Mouse (Mus musculus) limb, embryonic 12.5 days (tissue): ENCODE measurements around the gene Nelfb. TPM values are rescaled to one million over a fixed set of nuclear protein-coding genes. Genes with fewer than 3 reads are reported as not detected.

Source experiments
- ATAC-seq: fragments of 200-750 bp; cut with Nextera tagmentation; 2 replicates; pipeline ENCODE4 v1.8.0; 2017; ENCODE audit warnings: low read depth, moderate TSS enrichment; ENCODE audit not compliant: insufficient number of reproducible peaks, insufficient read depth, low FRiP score, low TSS enrichment
- H3K27ac ChIP-seq: fragments of 300-500 bp; sonication (generic); 2 replicates; pipeline ENCODE4 v1.5.1; 2016; ENCODE audit warnings: mild to moderate bottlenecking, moderate library complexity
- H3K27me3 ChIP-seq: fragments of 300-500 bp; sonication (generic); 2 replicates; pipeline ENCODE4 v1.6.1; 2016; ENCODE audit warnings: mild to moderate bottlenecking, moderate library complexity
- H3K36me3 ChIP-seq: fragments of 300-500 bp; sonication (generic); 2 replicates; pipeline ENCODE4 v1.6.1; 2016; ENCODE audit warnings: mild to moderate bottlenecking, moderate library complexity
- H3K4me1 ChIP-seq: fragments of 300-500 bp; sonication (generic); replicated peaks from 2 replicates; pipeline ENCODE4 v1.6.1; 2016
- H3K4me2 ChIP-seq: fragments of 300-500 bp; sonication (generic); 2 replicates; pipeline ENCODE4 v1.6.1; 2016; ENCODE audit warnings: mild to moderate bottlenecking, moderate library complexity
- H3K4me3 ChIP-seq: fragments of 300-500 bp; sonication (generic); replicated peaks from 2 replicates; pipeline ENCODE4 v1.5.1; 2016; ENCODE audit warnings: mild to moderate bottlenecking
- H3K9ac ChIP-seq: fragments of 300-500 bp; sonication (generic); replicated peaks from 2 replicates; pipeline ENCODE4 v1.6.1; 2016; ENCODE audit warnings: mild to moderate bottlenecking, moderate library complexity
- H3K9me3 ChIP-seq: fragments of 300-500 bp; sonication (generic); 2 replicates; pipeline ENCODE4 v1.6.1; 2016; ENCODE audit warnings: mild to moderate bottlenecking, moderate library complexity
- WGBS: fragments of 180-500 bp; shearing (Covaris S2); methylation state at CpG from one replicate; pipeline ENCODE4 v1.1.7; 2016; 5-methylcytosine and 5-hydroxymethylcytosine counted together
- polyA plus RNA-seq: library from polyadenylated mRNA; unstranded; fragments of >200 nt; fragmentation: Nextera tagmentation; extraction: Ambion mirVana; gene quantifications from 2 replicates; pipeline ENCODE4 v1.2.1, GENCODE M21; 2016

The Nelfb gene
- polyA plus RNA-seq, 1 experiment from 2014 or later = 121 TPM

DNA sequence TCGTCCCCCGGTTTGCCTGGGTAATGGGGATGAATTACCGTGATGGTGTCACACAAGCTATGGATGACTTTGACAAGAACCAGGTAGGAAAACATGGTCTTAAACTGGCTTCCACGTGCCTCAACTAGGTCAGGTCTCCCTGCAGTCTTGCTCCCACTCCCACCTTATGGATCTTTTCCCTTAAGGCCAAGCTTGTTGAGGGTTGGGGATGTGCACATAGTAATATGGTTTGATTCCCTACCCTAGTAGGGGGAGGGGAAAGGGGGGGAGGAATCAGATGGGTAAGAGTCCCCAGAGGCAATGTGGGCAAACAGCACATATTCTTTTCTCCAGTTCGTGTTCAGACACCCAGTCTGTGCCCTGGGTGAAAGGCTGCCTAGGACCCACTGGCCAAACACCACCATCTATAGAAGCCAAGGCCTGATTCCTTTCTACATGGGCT is 10.1 kb upstream of the Nelfb start:
- no peak overlapping the region for H3K9ac ChIP-seq
- H3K4me3 ChIP-seq = no peak overlapping the region
- H3K36me3 ChIP-seq = peaks cover 21% of the 10 kb centered on the region
- no peak overlapping the region for H3K4me2 ChIP-seq
- 63% methylated on average over 5 of the region's 5 CpGs for WGBS
- H3K9me3 ChIP-seq = no peaks in the 10 kb centered on the region
- no peak overlapping the region for H3K27ac ChIP-seq
- H3K4me1 ChIP-seq = peaks cover 15% of the 10 kb centered on the region
- no peaks in the 10 kb centered on the region for H3K27me3 ChIP-seq
- no peak for ATAC-seq

DNA sequence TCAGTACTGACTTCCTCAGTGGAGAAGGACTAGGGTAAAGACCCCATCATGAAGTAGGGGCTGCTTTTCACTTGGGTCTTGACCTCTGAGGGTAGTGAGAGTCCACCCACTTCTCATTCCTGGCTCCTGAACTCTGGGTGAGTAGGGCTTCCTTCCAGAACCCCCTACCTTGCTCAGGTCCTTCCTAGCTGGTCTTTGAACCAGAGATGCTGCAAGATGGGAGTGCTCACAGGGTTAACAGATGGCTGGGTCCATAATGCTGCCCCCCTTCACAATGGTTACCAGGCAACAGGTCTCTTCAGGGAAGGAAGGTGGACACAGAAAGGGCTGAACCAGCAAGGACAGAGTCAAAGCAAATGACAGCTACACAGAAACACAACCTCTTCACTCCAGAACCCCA is 7.2 kb upstream of the Nelfb start, which contains the start of gene Fam166a:
Fam166a (plus strand) TSS at position 301 of the 400 bp plus-strand sequence.
- H3K4me3 ChIP-seq = no peak within 1 kb of the TSS
- peaks cover 19% of the 10 kb centered on the region for H3K36me3 ChIP-seq
- H3K27me3 ChIP-seq = peaks cover 16% of the 10 kb centered on the region
- H3K4me1 ChIP-seq = peaks cover 5% of the 10 kb centered on the region
- no peak within 1 kb of the TSS for H3K9ac ChIP-seq
- no peak for ATAC-seq
- no peak within 1 kb of the TSS for H3K27ac ChIP-seq
- H3K4me2 ChIP-seq = no peak within 1 kb of the TSS
- H3K9me3 ChIP-seq = no peaks in the 10 kb centered on the region

DNA sequence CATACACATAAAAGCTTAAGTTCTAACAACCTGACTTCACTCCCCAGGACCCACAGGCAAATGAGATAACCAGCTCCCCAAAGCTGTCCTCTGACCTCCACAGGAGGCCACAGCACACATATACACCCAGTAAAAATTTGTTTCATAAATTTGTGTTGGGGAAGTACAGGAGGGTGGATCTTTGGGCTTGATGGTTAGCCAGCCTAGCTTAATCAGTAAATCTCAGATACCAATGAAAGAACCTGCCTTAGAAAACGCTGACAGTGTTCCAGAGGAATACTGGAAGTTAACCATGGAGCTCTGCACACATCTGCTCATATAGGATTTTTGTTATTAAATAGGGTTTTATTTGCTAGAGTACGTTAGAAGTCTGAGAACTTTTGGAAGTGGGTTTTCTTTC is 6.4 kb upstream of the Nelfb start:
- Histone ChIP-seq H3K4me1 (no peaks in the 10 kb centered on the region), H3K36me3 (peaks cover 12% of the 10 kb centered on the region), H3K27ac (no peak overlapping the region), H3K9me3 (no peaks in the 10 kb centered on the region), H3K27me3 (peaks cover 22% of the 10 kb centered on the region), H3K4me3 (no peak overlapping the region), H3K4me2 (no peak overlapping the region), H3K9ac (no peak overlapping the region)
- 61% methylated on average over 2 of the region's 2 CpGs for WGBS
- no peak for ATAC-seq

DNA sequence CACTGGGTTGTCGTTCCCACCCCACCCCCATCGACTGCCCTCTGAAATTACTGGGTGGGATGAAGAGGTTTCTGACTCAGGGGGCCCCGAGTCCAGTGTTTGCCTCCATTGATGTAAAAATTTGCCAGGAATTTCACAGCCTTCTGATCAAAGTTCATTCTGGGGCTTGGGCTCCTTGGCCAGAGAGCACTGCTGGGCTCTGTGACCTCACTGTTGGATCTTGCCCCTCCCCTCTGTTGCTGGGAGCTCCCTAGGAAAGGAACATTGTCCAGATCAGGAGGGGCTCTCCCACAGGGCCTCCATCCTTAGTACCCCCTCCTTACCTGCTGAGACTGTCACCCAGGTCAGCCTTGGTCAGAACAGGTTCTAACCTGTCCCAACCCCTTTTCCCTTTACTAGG is 3.2 kb upstream of the Nelfb start, which contains the start of gene Stpg3:
Stpg3 (minus strand) TSS at position 194 of the 400 bp plus-strand sequence.
- 78% methylated on average over 3 of the region's 3 CpGs for WGBS
- H3K9ac ChIP-seq = no peak within 1 kb of the TSS
- no peaks in the 10 kb centered on the region for H3K9me3 ChIP-seq
- no peak within 1 kb of the TSS for H3K4me3 ChIP-seq
- H3K4me1 ChIP-seq = peaks cover 10% of the 10 kb centered on the region
- no peak for ATAC-seq
- H3K27ac ChIP-seq = no peak within 1 kb of the TSS
- H3K36me3 ChIP-seq = no peaks in the 10 kb centered on the region; the same call in 1 of the 2 replicates
- H3K27me3 ChIP-seq = peaks cover 22% of the 10 kb centered on the region
- no peak within 1 kb of the TSS for H3K4me2 ChIP-seq

DNA sequence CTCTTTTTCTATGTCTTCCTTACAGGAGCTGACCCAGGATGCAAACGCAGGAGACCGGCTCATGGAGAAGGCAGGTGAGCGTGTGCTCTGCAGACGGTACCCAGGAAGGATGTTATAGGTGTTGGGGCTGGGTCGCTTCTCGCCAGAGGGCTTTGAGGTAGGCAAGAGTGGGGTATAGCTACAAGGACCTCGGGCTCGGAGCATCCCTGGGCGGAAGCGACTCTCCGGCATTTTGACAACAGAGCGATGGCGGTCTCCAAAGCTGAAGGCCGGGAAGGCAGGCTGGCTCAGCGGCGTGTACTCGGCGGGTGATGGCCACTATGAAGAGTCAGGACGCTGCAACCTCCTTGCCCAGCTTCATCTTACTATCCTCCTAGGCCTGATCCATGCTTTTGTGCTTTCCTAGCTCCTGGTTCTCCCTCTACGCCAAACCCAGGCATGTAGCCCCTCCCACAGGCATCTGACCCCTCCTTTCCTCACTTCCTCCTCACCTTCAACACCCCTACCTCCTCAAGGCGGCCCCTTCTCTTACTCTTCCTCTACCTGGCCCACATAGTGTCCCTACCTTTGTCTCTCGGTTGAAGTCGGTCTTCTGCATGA is 2.1 kb upstream of the Nelfb start:
- Histone ChIP-seq H3K4me2 (no peak overlapping the region), H3K4me3 (no peak overlapping the region), H3K9ac (no peak overlapping the region), H3K4me1 (peaks cover 14% of the 10 kb centered on the region), H3K27ac (no peak overlapping the region), H3K36me3 (peaks cover 6% of the 10 kb centered on the region), H3K27me3 (peaks cover 22% of the 10 kb centered on the region), H3K9me3 (no peaks in the 10 kb centered on the region)
- no peak for ATAC-seq
- WGBS = 55% methylated on average over 23 of the region's 23 CpGs

DNA sequence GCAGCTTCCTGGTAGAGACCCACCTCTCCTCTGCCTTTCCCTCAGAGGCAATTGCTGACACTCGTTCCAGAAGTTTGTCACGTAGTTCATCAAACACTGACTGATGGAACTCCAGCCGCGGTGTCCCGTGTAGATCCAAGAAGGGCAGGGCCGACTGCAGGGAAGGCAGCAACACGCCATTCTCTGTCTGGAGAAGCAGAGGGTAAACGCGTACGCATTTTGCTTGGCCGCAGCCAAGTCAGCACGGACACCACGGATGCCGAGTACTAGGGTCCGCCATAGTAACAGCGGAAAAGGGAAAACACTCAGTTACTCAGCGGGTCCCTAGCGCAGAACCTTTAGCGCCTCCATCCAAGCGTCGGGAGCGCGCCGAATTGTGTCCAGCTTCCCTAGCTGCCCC is 603 bp downstream of the Nelfb start:
- H3K36me3 ChIP-seq = peaks cover 33% of the 10 kb centered on the region
- no peaks in the 10 kb centered on the region for H3K9me3 ChIP-seq
- H3K27me3 ChIP-seq = peaks cover 19% of the 10 kb centered on the region
- H3K4me2 ChIP-seq = peak overlapping the region; percentile 94
- H3K27ac ChIP-seq = peak overlapping the region; percentile 92
- no peak for ATAC-seq
- peak overlapping the region; percentile 90 for H3K9ac ChIP-seq
- H3K4me1 ChIP-seq = peaks cover 14% of the 10 kb centered on the region
- peak overlapping the region; percentile 83 for H3K4me3 ChIP-seq
- WGBS = under 1% methylated on average over 24 of the region's 24 CpGs

DNA sequence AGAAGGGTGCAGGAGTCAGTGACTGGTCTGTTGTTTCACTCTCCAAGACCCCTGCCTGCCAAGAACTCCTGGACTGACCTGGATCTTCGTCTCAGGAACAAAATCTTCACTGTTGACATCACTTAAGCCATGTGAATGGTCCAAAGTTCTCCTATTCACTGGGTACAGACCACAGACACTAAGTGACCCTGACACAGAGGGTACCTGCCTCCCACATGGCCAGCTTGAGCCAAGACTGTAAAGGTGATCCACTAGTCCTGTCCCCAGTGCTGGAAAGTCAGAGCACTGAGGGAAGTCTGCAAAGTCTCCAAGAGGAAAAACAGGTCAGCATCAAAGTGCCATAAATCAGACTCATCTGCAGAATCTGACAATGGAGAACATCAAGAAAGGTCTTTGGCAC is 3.7 kb downstream of the Nelfb start:
- peaks cover 14% of the 10 kb centered on the region for H3K4me1 ChIP-seq
- no peak overlapping the region for H3K27ac ChIP-seq
- H3K9ac ChIP-seq = no peak overlapping the region
- H3K9me3 ChIP-seq = no peaks in the 10 kb centered on the region
- ATAC-seq = no peak
- H3K27me3 ChIP-seq = no peaks in the 10 kb centered on the region
- 84% methylated on average over 1 of the region's 1 CpGs for WGBS
- no peak overlapping the region for H3K4me3 ChIP-seq
- H3K36me3 ChIP-seq = peaks cover 64% of the 10 kb centered on the region
- H3K4me2 ChIP-seq = no peak overlapping the region

DNA sequence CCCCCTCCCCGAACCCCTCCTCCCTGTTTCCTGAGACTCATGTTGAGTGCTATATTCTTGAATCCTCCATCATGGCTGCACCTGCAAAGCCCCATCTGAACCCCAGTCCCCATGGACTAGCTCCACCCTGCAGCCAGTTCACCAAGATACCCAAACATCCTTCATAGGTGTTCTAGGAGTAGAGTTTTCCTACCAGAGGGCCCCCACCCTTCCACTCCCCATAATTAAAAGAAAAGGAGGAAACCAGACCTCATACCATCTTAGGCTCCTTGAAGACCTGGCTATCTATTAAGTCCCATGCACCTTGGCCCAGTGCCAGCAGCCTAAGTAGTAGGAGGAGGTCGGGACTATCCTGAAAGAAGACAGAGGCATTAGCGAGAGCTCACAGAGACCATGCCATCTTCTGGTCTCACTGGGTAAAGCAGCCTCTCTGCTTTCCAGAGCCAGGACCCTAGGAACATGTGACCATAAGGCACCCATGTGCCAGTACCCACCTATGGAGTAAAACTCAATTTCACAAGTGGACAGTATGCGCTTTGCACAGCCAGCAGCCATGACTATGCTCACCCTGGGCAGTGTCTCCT is 7.6 kb downstream of the Nelfb start:
- Histone ChIP-seq H3K9me3 (no peaks in the 10 kb centered on the region), H3K4me1 (no peaks in the 10 kb centered on the region), H3K9ac (no peak overlapping the region), H3K4me2 (no peak overlapping the region), H3K36me3 (peaks cover 96% of the 10 kb centered on the region), H3K4me3 (no peak overlapping the region), H3K27me3 (no peaks in the 10 kb centered on the region), H3K27ac (no peak overlapping the region)
- ATAC-seq = no peak
- WGBS = 68% methylated on average over 4 of the region's 4 CpGs

DNA sequence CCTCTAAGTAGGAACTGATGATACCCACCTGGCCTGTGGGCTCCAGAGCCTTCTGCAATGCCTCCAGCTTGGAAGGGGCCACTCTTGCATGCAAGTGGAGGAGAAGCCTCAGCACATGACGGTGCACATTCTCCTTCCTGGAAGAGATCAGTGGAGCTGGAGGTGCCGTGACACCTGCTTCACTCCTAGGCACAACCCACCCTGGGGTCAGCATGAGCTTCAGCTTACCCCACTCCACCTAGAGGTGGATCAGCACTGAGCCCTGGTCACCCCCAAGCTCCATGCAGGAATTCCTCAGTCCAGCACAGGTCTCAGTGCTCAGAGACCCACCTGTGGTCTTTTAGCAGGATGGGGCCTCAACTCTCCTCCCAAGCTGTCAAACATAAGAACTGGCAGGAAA is 10.7 kb downstream of the Nelfb start:
- Histone ChIP-seq H3K27me3 (peaks cover 17% of the 10 kb centered on the region), H3K36me3 (peaks cover 70% of the 10 kb centered on the region), H3K9ac (no peak overlapping the region), H3K27ac (no peak overlapping the region), H3K4me3 (no peak overlapping the region), H3K4me1 (peaks cover 15% of the 10 kb centered on the region), H3K4me2 (no peak overlapping the region), H3K9me3 (no peaks in the 10 kb centered on the region)
- no peak for ATAC-seq
- 96% methylated on average over 2 of the region's 2 CpGs for WGBS

DNA sequence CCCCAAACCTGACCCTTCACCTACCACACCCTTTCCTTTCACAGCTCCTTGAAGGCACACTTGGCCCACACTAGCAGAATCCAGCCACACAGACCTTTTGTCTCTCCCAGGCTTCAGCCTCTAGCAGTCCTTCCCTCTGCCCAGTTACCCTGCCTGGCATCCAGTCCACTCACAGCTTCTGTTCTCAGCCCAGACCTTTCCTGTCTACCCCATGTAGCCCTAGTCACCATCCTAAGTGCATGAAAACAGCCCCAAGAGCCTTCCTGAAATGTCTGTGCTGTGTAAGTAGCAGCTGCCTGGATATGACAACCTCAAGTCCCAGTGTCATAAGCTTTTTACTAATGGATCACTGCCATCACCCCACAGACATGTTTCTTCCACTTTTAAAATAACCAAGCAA is 13.3 kb downstream of the Nelfb start:
- peaks cover 43% of the 10 kb centered on the region for H3K36me3 ChIP-seq
- ATAC-seq = no peak
- H3K4me1 ChIP-seq = peaks cover 28% of the 10 kb centered on the region
- H3K9ac ChIP-seq = no peak overlapping the region
- H3K27me3 ChIP-seq = peaks cover 37% of the 10 kb centered on the region
- no peak overlapping the region for H3K4me2 ChIP-seq
- H3K9me3 ChIP-seq = no peaks in the 10 kb centered on the region
- H3K27ac ChIP-seq = no peak overlapping the region
- no peak overlapping the region for H3K4me3 ChIP-seq

DNA sequence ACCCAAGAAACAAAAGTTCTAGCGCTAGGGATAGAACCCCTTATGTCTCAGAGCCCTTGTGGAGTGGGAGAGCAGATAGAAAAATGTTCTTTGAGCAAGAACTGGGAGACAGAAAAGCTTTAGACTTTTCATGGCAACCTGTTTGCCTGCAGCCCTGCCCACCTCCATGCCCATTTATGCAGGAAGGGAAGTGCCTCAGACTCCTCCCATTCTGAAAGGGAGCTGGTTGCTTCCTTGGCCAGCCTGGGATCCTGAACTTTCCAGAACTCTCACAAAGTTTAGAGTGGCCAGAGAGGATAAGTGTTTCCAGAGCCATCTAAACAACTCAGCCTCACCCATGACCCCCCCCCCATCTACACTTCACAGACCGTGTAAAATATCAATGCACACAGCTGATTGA is 14.1 kb downstream of the Nelfb start:
- Histone ChIP-seq H3K4me2 (peak overlapping the region; percentile 43), H3K4me1 (peaks cover 28% of the 10 kb centered on the region), H3K9ac (no peak overlapping the region), H3K4me3 (no peak overlapping the region), H3K9me3 (no peaks in the 10 kb centered on the region), H3K36me3 (peaks cover 35% of the 10 kb centered on the region), H3K27ac (no peak overlapping the region), H3K27me3 (peaks cover 37% of the 10 kb centered on the region)
- WGBS = 20% methylated on average over 2 of the region's 2 CpGs
- no peak for ATAC-seq
